Mouse (Mus musculus) olfactory bulb, adult 2 months (tissue): ENCODE data around the gene Plekhh3. TPM values are rescaled to one million over a fixed set of nuclear protein-coding genes. Genes with fewer than 3 reads are reported as not detected.
A peak's percentile ranks its signal among the peaks of the same experiment; 100 is the strongest.

Experiments used
- H3K27ac ChIP-seq: fragments of 200-500 bp; 2 replicates; pipeline ENCODE4 v1.5.1; 2012; ENCODE audit warnings: low read depth, low read length; ENCODE audit not compliant: insufficient read depth
- H3K4me1 ChIP-seq: fragments of 200-500 bp; 2 replicates; pipeline ENCODE4 v1.6.1; 2012; ENCODE audit warnings: low read length; ENCODE audit not compliant: control insufficient read depth, insufficient read depth
- H3K4me3 ChIP-seq: fragments of 200-500 bp; 2 replicates; pipeline ENCODE4 v1.5.1; 2012; ENCODE audit warnings: mild to moderate bottlenecking, low read depth, low read length, moderate library complexity; ENCODE audit not compliant: insufficient read depth
- CTCF ChIP-seq: fragments of 200-500 bp; IDR thresholded peaks from 2 replicates; pipeline ENCODE4 v1.5.1; 2012; ENCODE audit warnings: low read depth, mild to moderate bottlenecking, low read length, moderate library complexity; ENCODE audit not compliant: insufficient read depth
- POLR2A ChIP-seq: fragments of 200-500 bp; IDR thresholded peaks from 2 replicates; pipeline ENCODE4 v1.6.1; 2012; ENCODE audit warnings: mild to moderate bottlenecking, low read depth, low read length, moderate library complexity; ENCODE audit not compliant: insufficient read depth
- WGBS: fragments of 180-500 bp; shearing (Covaris S2); methylation state at CpG from one replicate; pipeline ENCODE4 v1.1.7; 2018; 5-methylcytosine and 5-hydroxymethylcytosine counted together
- polyA plus RNA-seq: library from polyadenylated mRNA; stranded (reverse); fragments of >200 nt; gene quantifications from 2 replicates; pipeline ENCODE4 v1.2.4, GENCODE M21; 2012; ENCODE audit warnings: low replicate concordance; ENCODE audit not compliant: missing spikeins, insufficient read depth, insufficient read length

Plekhh3 gene
- polyA plus RNA-seq, 1 experiment = not detected

- Histone ChIP-seq H3K4me1 (peaks cover 23% of the 10 kb centered on the region), H3K27ac (no peak overlapping the region), H3K4me3 (no peak overlapping the region)
- TF ChIP-seq CTCF (no peak), POLR2A (no peak)
- WGBS = 67% methylated on average over 6 of the region's 6 CpGs
These were observed 23.5 kb upstream of the Plekhh3 start for GRCm38 (mm10) chr11:101194643-101195042.

GRCm38 (mm10) chr11:101194137-101194536 is 23.0 kb upstream of the Plekhh3 start:
- H3K27ac ChIP-seq = no peak overlapping the region
- WGBS = 56% methylated on average over 5 of the region's 5 CpGs

GRCm38 (mm10) chr11:101193076-101193475 is 21.9 kb upstream of the Plekhh3 start:
- no peak for TF ChIP-seq POLR2A
- Histone ChIP-seq H3K27ac (no peak overlapping the region), H3K4me1 (peaks cover 29% of the 10 kb centered on the region), H3K4me3 (no peak overlapping the region)
- WGBS = 80% methylated on average over 7 of the region's 7 CpGs

More at GRCm38 (mm10) chr11:101194137-101194536, 23.0 kb upstream of the Plekhh3 start:
- H3K4me1 ChIP-seq = peaks cover 28% of the 10 kb centered on the region
- TF ChIP-seq CTCF (no peak), POLR2A (no peak)
- no peak overlapping the region for H3K4me3 ChIP-seq

GRCm38 (mm10) chr11:101192646-101193045 is 21.5 kb upstream of the Plekhh3 start:
- peaks cover 29% of the 10 kb centered on the region for H3K4me1 ChIP-seq
- H3K27ac ChIP-seq = no peak overlapping the region
- no peak for TF ChIP-seq CTCF
- TF ChIP-seq POLR2A = no peak
- WGBS = 73% methylated on average over 6 of the region's 6 CpGs
- no peak overlapping the region for H3K4me3 ChIP-seq

- TF ChIP-seq CTCF (no peak), POLR2A (no peak)
- 78% methylated on average over 4 of the region's 4 CpGs for WGBS
- Histone ChIP-seq H3K4me3 (no peak overlapping the region), H3K4me1 (peaks cover 29% of the 10 kb centered on the region), H3K27ac (no peak overlapping the region)
These were observed 20.8 kb upstream of the Plekhh3 start for GRCm38 (mm10) chr11:101191919-101192470.

- no peak overlapping the region for H3K4me3 ChIP-seq
- no peak overlapping the region for H3K27ac ChIP-seq
- TF ChIP-seq CTCF = no peak
- WGBS = 55% methylated on average over 17 of the region's 17 CpGs
- H3K4me1 ChIP-seq = peaks cover 29% of the 10 kb centered on the region
These were observed 20.1 kb upstream of the Plekhh3 start for GRCm38 (mm10) chr11:101190913-101191907.

GRCm38 (mm10) chr11:101190181-101190912 is 19.2 kb upstream of the Plekhh3 start:
- Histone ChIP-seq H3K4me1 (peaks cover 29% of the 10 kb centered on the region), H3K4me3 (no peak overlapping the region), H3K27ac (0 out of 2 replicates have a peak overlapping the region, but pooled peaks have one; percentile 22)
- no peak for TF ChIP-seq POLR2A
- 41% methylated on average over 8 of the region's 8 CpGs for WGBS

- Histone ChIP-seq H3K4me3 (no peak overlapping the region), H3K4me1 (peaks cover 29% of the 10 kb centered on the region), H3K27ac (0 out of 2 replicates have a peak overlapping the region, but pooled peaks have one; percentile 22)
- TF ChIP-seq POLR2A (no peak), CTCF (no peak)
- WGBS = 18% methylated on average over 6 of the region's 6 CpGs
These were observed 18.5 kb upstream of the Plekhh3 start for GRCm38 (mm10) chr11:101189495-101190180.
